Mouse (Mus musculus) ES-E14 (cell line): ENCODE measurements around the gene Serpina3i. TPM values are rescaled to one million over a fixed set of nuclear protein-coding genes. Genes with fewer than 3 reads are reported as not detected.
"Not testable (repeated sequence)": the region's sequence is repeated elsewhere in the genome, so short reads cannot be mapped to it uniquely, and the experiment has no call there.

Experiments used
- DNase-seq: peaks from one replicate; pipeline ENCODE4 v3.0.0-alpha.2; 2013; ENCODE audit warnings: low read depth, low spot score
- H3K27ac ChIP-seq: 2 replicates; pipeline ENCODE4 v1.5.1; 2012; ENCODE audit warnings: low read depth, mild to moderate bottlenecking, low read length, moderate library complexity, mixed read lengths; ENCODE audit not compliant: poor library complexity, insufficient read depth, severe bottlenecking
- H3K36me3 ChIP-seq: 2 replicates; pipeline ENCODE4 v1.6.1; 2012; ENCODE audit warnings: mild to moderate bottlenecking, low read length, moderate library complexity, mixed read lengths; ENCODE audit not compliant: control insufficient read depth, poor library complexity, insufficient read depth, severe bottlenecking
- H3K4me1 ChIP-seq, 2 experiments: fragments of 150-350 bp in 1 of 2; sonication (generic) in 1 of 2; 2 replicates each; pipeline ENCODE4 v1.6.1; 2012; ENCODE audit warnings: low read length in 2 of 2, mild to moderate bottlenecking in 1 of 2, mixed read lengths in 1 of 2; ENCODE audit not compliant: control insufficient read depth in 2 of 2, insufficient read depth in 2 of 2, poor library complexity in 1 of 2
- H3K4me3 ChIP-seq, 2 experiments: fragments of 150-350 bp in 1 of 2; sonication (generic) in 1 of 2; 2 replicates each; pipeline ENCODE4 v1.5.1; 2012; ENCODE audit warnings: low read length in 2 of 2, low read depth in 1 of 2, mild to moderate bottlenecking in 1 of 2, mixed read lengths in 1 of 2; ENCODE audit not compliant: insufficient read depth in 1 of 2, poor library complexity in 1 of 2, severe bottlenecking in 1 of 2
- H3K9ac ChIP-seq: 2 replicates; pipeline ENCODE4 v1.6.1; 2012; ENCODE audit warnings: low read depth, mild to moderate bottlenecking, low read length, mixed read lengths; ENCODE audit not compliant: poor library complexity, insufficient read depth, severe bottlenecking
- H3K9me3 ChIP-seq: fragments of 150-350 bp; sonication (generic); 2 replicates; pipeline ENCODE4 v1.6.1; 2012; ENCODE audit warnings: low read depth, mild to moderate bottlenecking, low read length; ENCODE audit not compliant: control insufficient read depth, insufficient read depth
- CHD2 ChIP-seq: IDR thresholded peaks from 2 replicates; pipeline ENCODE4 v1.6.1; 2014; ENCODE audit warnings: mild to moderate bottlenecking, low read depth, low read length, inconsistent platforms
- HCFC1 ChIP-seq: IDR thresholded peaks from 2 replicates; pipeline ENCODE4 v1.6.1; 2012; ENCODE audit warnings: low read length, inconsistent platforms, borderline replicate concordance; ENCODE audit not compliant: insufficient read depth
- MAFK ChIP-seq: IDR thresholded peaks from 2 replicates; pipeline ENCODE4 v1.6.1; 2014; ENCODE audit warnings: mild to moderate bottlenecking, low read depth, low read length, inconsistent platforms; ENCODE audit not compliant: insufficient read depth
- ZC3H11A ChIP-seq: IDR thresholded peaks from 2 replicates; pipeline ENCODE4 v1.6.1; 2012; ENCODE audit warnings: low read depth, mild to moderate bottlenecking, inconsistent platforms, low read length, borderline replicate concordance
- ZNF384 ChIP-seq: IDR thresholded peaks from 2 replicates; pipeline ENCODE4 v1.6.1; 2012; ENCODE audit warnings: low read depth, low read length, inconsistent platforms
- in situ Hi-C, 2 experiments: fragments of 600-800 bp; cut with MboI; formaldehyde crosslinking; loops; one replicate each; pipeline ENCODE4 v1.15.1; 2025; ENCODE audit warnings: low sequenced_read_pairs in 2 of 2, inconsistent platforms in 1 of 2; ENCODE audit not compliant: unreplicated experiment in 2 of 2
- total RNA-seq: library from RNA; depleted of rRNA; stranded (reverse); fragments of 300-350 nt; gene quantifications from 2 replicates; pipeline ENCODE4 v1.2.3, GENCODE M21; 2012

The Serpina3i gene
- total RNA-seq, 1 experiment: 1.4 TPM

- H3K9ac ChIP-seq: no peak within 1 kb of the TSS
- no peaks in the 10 kb centered on the region for H3K36me3 ChIP-seq
- H3K4me3 ChIP-seq: no peak within 1 kb of the TSS
- H3K27ac ChIP-seq: no peak within 1 kb of the TSS
- no peaks in the 10 kb centered on the region for H3K9me3 ChIP-seq
- no peaks in the 10 kb centered on the region for H3K4me1 ChIP-seq
- DNase-seq: no peak
- TF ChIP-seq HCFC1: no peak
- TF ChIP-seq CHD2: no peak
- TF ChIP-seq ZC3H11A: no peak
- no peak for TF ChIP-seq MAFK
- TF ChIP-seq ZNF384: no peak
- in situ Hi-C loops: no loop called here
These were observed 27.0 kb upstream of the Serpina3i start, which contains the start of gene Serpina3g for GRCm38 (mm10) chr12:104235915-104236314. TSS of gene Serpina3g (plus strand) at chr12:104236245.

GRCm38 (mm10) chr12:104238048-104238447 is 24.9 kb upstream of the Serpina3i start:
- H3K4me1 ChIP-seq, DNase-seq, H3K9ac ChIP-seq, H3K4me3 ChIP-seq, H3K36me3 ChIP-seq, H3K9me3 ChIP-seq, in situ Hi-C loops, H3K27ac ChIP-seq: not testable (repeated sequence)

- Histone ChIP-seq H3K4me3 (no peak overlapping the region), H3K36me3 (no peaks in the 10 kb centered on the region), H3K27ac (no peak overlapping the region), H3K9me3 (no peaks in the 10 kb centered on the region), H3K4me1 (no peaks in the 10 kb centered on the region; a peak in 2 of 4 replicates), H3K9ac (no peak overlapping the region)
- in situ Hi-C loops: no loop called here
- DNase-seq: no peak
- TF ChIP-seq ZC3H11A: no peak
- no peak for TF ChIP-seq ZNF384
These were observed 19.6 kb upstream of the Serpina3i start for GRCm38 (mm10) chr12:104243307-104243706.

- Histone ChIP-seq H3K27ac (no peak overlapping the region), H3K36me3 (no peaks in the 10 kb centered on the region), H3K9ac (no peak overlapping the region), H3K4me1 (no peaks in the 10 kb centered on the region; a peak in 2 of 4 replicates), H3K4me3 (no peak overlapping the region), H3K9me3 (no peaks in the 10 kb centered on the region)
- TF ChIP-seq ZC3H11A: no peak
- TF ChIP-seq ZNF384: no peak
- TF ChIP-seq HCFC1: no peak
- TF ChIP-seq MAFK: no peak
- no peak for TF ChIP-seq CHD2
- in situ Hi-C loops: no loop called here
- DNase-seq: no peak
These were observed 17.8 kb upstream of the Serpina3i start for GRCm38 (mm10) chr12:104245092-104245491.

- in situ Hi-C loops: no loop called here
- Histone ChIP-seq H3K9me3 (no peaks in the 10 kb centered on the region), H3K4me1 (no peaks in the 10 kb centered on the region; a peak in 2 of 4 replicates), H3K9ac (no peak overlapping the region), H3K4me3 (no peak overlapping the region), H3K27ac (no peak overlapping the region), H3K36me3 (no peaks in the 10 kb centered on the region)
- TF ChIP-seq MAFK (no peak), HCFC1 (no peak), ZNF384 (no peak), CHD2 (no peak), ZC3H11A (no peak)
- DNase-seq: no peak
These were observed 17.3 kb upstream of the Serpina3i start for GRCm38 (mm10) chr12:104245595-104245994.
